Mouse (Mus musculus) MEL-GATA-1-ER (cell line): ENCODE results near the gene Zfp148.

Source experiments
- DNase-seq: peaks from one replicate; pipeline ENCODE4 v3.0.0-alpha.2; 2012; ENCODE audit warnings: low read depth; ENCODE audit errors: extremely low read depth

Gene Zfp148

DNA sequence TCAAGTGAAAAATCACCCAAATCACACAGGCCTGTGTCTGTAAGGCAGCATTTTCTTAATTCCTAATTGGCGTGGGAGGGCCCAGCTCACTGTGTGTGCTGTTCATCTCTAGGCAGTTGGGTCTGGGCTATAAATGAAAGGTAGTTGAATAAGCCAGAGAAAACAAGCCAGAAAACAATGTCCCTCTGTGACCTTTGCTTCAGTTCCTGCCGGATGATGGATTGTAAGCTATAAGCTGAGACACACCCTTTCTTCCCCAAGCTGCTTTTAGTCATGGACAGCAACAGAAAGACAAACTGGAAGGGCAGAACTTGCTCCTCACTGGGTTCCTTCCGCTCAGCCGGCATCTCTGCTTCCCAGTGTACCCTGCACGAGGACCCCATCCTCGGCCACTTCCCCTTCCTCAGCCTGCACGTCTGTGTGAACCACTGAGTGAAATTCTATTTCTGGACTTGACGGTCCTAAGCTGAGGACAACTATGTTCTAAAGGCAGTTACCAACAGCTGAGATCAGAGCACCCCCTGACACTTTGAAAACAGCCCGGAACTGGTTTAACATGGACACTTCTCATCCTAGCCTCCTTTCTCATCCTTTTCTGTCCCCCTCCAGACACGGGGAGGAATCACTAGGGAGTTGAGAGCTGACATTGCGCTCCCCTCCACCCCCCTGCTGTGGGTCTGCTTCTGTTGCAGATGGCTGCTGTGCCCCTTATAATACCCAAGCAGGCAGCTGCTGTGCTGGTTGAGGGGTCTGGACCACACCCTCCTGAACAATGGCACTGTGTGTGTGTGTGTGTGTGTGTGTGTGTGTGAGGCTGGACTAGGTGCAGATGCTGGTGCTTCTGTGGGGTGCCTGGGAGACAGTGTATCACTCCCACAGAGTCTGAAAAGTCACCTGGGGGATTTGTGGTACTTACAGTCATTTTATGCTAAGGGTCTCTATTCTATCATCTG lies 149.1 kb downstream of the Zfp148 start:
- no peak for DNase-seq

DNA sequence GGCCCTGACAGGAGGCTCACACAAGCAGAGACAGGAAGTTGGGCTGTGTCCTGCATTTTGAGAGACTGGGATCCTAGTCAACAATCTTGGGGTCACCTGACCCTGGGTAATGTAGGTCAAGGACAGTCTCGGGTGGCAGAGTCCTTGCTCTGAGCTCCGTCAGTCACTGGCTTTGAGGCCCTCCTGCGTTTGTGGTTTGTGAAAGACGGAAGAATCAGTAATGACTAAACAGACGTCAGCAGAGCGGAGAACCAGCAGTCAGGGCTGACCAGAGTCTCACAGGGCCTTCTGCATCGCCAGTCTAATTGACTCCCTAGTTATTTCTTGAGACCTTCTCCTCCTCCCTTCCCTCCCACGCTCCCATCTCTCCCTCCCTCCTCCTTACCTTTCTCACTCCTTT lies 150.5 kb downstream of the Zfp148 start:
- no peak for DNase-seq

DNA sequence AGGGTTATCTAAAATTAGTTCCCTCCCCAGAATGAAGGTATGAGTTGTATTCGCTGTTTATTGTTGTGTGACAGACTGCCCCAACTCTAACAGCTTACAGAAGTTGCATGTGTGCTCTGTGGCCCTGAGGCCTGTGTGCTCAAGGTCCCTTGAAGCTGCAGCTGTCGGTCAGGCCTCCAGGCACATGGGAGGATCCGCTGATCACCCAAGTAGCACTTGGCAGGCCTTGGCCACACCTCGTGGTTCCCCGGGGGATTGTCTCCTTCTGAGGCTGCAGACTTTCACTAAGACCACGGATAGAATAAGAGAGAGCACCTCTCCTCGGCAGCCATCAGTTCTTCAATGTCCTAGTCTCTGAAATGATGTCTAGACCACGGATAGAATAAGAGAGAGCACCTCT lies 155.8 kb downstream of the Zfp148 start:
- no peak for DNase-seq

DNA sequence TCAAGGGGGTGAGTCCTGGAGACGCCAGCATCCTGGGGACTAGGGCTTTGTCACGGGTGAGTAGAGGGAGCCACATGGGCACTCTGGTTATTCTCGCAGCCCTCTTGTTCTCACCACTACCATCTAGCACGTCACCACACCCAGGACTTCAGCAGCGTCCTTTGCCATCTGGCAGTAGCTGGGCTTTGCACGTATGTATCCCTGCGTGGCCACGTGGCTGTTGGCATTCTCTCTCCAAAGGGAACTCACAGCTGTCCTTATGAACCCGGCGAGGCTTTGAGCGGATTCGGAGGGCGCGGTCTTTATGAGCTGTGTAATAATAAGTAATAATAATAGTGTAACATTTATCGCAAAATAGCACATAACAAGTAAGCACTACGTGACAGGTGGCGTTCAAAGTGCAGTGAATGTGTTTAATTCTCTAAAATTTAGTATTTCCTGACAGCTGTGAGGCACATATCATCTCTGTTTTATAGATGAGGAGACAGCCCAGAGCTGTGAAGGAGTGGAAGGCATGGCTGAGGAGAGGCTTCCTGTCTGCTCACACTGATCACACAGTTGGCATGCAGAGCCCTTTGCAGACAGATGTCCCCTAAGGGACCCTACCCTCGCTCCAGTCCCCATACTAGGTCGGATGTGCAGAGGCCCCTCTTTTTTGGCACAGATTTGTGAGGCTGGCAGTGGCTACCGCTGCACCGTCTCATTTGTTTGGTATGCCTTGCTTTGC lies 157.0 kb downstream of the Zfp148 start:
- no peak for DNase-seq

DNA sequence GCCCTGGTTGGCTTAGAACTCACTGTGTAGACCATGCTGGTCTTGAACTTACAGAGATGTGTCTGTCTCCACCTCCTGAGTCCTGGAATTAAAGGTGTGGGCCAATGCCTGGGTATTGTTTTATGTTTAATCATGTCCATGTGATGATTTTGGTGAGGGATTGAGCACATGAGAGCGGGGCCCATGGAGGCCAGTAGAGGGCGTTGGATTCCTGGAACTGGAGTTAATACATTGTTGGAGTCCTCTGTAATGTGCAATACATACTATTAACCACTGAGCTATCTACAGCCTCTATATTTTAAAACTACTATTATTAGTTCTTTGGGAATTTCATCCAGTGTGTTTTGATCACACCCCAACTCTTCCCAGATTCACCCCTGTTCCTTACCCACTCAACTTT lies 163.7 kb downstream of the Zfp148 start:
- no peak for DNase-seq

DNA sequence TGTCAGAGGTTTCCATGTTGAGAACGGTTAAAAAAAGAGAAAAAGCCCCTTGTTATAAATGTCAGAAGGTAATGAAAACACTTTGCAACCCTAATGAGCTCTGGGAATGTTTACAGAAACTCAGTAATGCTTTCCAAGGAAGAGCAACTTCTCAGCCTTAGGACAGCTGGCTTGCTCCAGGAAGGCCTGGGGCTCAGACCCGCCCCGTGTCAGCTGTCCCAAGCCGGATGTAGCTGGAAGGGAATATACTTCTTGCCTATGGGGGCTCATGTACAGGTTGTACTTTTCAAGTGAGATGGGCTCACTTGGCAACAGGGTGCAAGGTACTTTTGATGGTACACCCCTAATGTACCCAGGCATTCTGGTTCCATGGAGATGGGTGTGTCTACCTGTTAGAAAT lies 164.9 kb downstream of the Zfp148 start:
- DNase-seq: no peak

DNA sequence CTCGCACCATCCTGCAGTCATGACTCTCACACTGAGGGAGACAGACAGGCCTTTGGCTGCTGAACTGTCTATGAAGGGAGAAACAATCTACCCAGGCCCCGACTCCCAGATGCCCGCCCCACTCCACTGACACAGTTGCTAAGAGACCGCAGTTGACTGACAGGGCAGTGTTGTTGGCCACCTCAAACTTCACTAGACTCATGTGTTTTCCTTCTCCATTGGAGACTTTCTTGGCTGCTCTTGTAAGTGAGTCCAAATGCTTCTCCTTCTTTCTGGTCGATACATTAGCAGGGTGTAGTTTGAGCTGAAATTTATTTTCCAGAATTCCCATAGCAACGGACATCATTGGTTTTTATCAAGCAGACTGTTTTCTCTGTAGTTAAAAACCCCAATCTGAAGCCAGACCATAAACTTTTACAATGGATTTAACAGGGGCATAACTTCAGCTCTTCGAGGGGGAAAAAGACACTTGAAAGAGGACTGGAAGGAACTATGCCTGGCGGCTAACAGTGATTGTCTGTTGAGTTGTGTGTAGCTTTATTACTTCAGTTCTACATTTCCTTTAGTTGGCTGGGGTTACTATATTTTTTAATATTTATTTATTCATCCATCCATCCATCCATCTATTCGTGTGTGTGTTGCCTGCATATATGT lies 173.2 kb downstream of the Zfp148 start:
- DNase-seq: no peak
